Mouse (Mus musculus) forebrain, embryonic 16.5 days (tissue): ENCODE data around the gene Kcnq1. TPM values are rescaled to one million over a fixed set of nuclear protein-coding genes. Genes with fewer than 3 reads are reported as not detected.

ENCODE experiments used
- ATAC-seq: fragments of 200-750 bp; cut with Nextera tagmentation; 2 replicates; pipeline ENCODE4 v1.8.0; 2017; ENCODE audit warnings: mild to moderate bottlenecking, moderate library complexity
- H3K27ac ChIP-seq: fragments of 300-500 bp; sonication (generic); 2 replicates; pipeline ENCODE4 v1.5.1; 2014; ENCODE audit warnings: low read length, control low read depth
- H3K27me3 ChIP-seq: fragments of 300-500 bp; sonication (generic); replicated peaks from 2 replicates; pipeline ENCODE4 v1.6.1; 2014; ENCODE audit warnings: low read length; ENCODE audit not compliant: control insufficient read depth, insufficient read depth
- H3K36me3 ChIP-seq: fragments of 300-500 bp; sonication (generic); 2 replicates; pipeline ENCODE4 v1.6.1; 2014; ENCODE audit not compliant: control insufficient read depth, insufficient read depth
- H3K4me1 ChIP-seq: fragments of 300-500 bp; sonication (generic); replicated peaks from 2 replicates; pipeline ENCODE4 v1.6.1; 2014; ENCODE audit warnings: low read length; ENCODE audit not compliant: control insufficient read depth, insufficient read depth
- H3K4me2 ChIP-seq: fragments of 300-500 bp; sonication (generic); 2 replicates; pipeline ENCODE4 v1.6.1; 2014; ENCODE audit warnings: mild to moderate bottlenecking, low read length, control low read depth
- H3K4me3 ChIP-seq: fragments of 300-500 bp; sonication (generic); replicated peaks from 2 replicates; pipeline ENCODE4 v1.5.1; 2014; ENCODE audit warnings: mild to moderate bottlenecking, low read length, control low read depth
- H3K9ac ChIP-seq: fragments of 300-500 bp; sonication (generic); replicated peaks from 2 replicates; pipeline ENCODE4 v1.6.1; 2014; ENCODE audit warnings: low read depth, low read length, control low read depth
- H3K9me3 ChIP-seq: fragments of 300-500 bp; sonication (generic); 2 replicates; pipeline ENCODE4 v1.6.1; 2016; ENCODE audit warnings: low read length; ENCODE audit not compliant: control insufficient read depth
- WGBS: fragments of 180-500 bp; shearing (Covaris S2); extraction: QIAGEN DNeasy Blood & Tissue Kit; methylation state at CpG from one replicate; pipeline ENCODE4 v1.1.7; 2014; 5-methylcytosine and 5-hydroxymethylcytosine counted together
- polyA plus RNA-seq: library from polyadenylated mRNA; unstranded; fragments of >200 nt; fragmentation: Nextera tagmentation; extraction: Ambion mirVana; gene quantifications from 2 replicates; pipeline ENCODE4 v1.2.1, GENCODE M21; 2015

Gene Kcnq1
- polyA plus RNA-seq, 1 experiment from 2014 or later = 1.1 TPM

GRCm38 (mm10) chr7:143106672-143107465 is 707 bp downstream of the Kcnq1 start:
- ATAC-seq = no peak
- Histone ChIP-seq H3K27me3 (peaks cover 47% of the 10 kb centered on the region), H3K4me1 (peaks cover 7% of the 10 kb centered on the region), H3K4me3 (peak overlapping the region; percentile 33), H3K36me3 (no peaks in the 10 kb centered on the region), H3K9me3 (no peaks in the 10 kb centered on the region), H3K9ac (no peak overlapping the region), H3K27ac (no peak overlapping the region), H3K4me2 (peak overlapping the region; percentile 50)
- 8% methylated on average over 56 of the region's 57 CpGs for WGBS

- Histone ChIP-seq H3K9ac (no peak overlapping the region), H3K4me1 (peaks cover 7% of the 10 kb centered on the region), H3K27ac (no peak overlapping the region), H3K4me2 (no peak overlapping the region), H3K9me3 (no peaks in the 10 kb centered on the region), H3K4me3 (no peak overlapping the region), H3K27me3 (peaks cover 47% of the 10 kb centered on the region), H3K36me3 (no peaks in the 10 kb centered on the region)
- ATAC-seq = no peak
- WGBS = 35% methylated on average over 5 of the region's 5 CpGs
Measured at GRCm38 (mm10) chr7:143108200-143108599, 2.0 kb downstream of the Kcnq1 start.

- peaks cover 48% of the 10 kb centered on the region for H3K27me3 ChIP-seq
- no peak overlapping the region for H3K27ac ChIP-seq
- H3K9me3 ChIP-seq = no peaks in the 10 kb centered on the region
- H3K4me3 ChIP-seq = no peak overlapping the region
- H3K9ac ChIP-seq = no peak overlapping the region
- H3K4me2 ChIP-seq = no peak overlapping the region
- peaks cover 7% of the 10 kb centered on the region for H3K4me1 ChIP-seq
- ATAC-seq = no peak
- WGBS = 31% methylated on average over 3 of the region's 3 CpGs
- no peaks in the 10 kb centered on the region for H3K36me3 ChIP-seq
Measured at GRCm38 (mm10) chr7:143108996-143109660, 3.0 kb downstream of the Kcnq1 start.

GRCm38 (mm10) chr7:143109696-143110095 is 3.5 kb downstream of the Kcnq1 start:
- ATAC-seq = no peak
- Histone ChIP-seq H3K36me3 (no peaks in the 10 kb centered on the region), H3K9ac (no peak overlapping the region), H3K4me2 (no peak overlapping the region), H3K9me3 (no peaks in the 10 kb centered on the region), H3K4me1 (peaks cover 7% of the 10 kb centered on the region), H3K27me3 (peaks cover 49% of the 10 kb centered on the region), H3K27ac (no peak overlapping the region), H3K4me3 (no peak overlapping the region)
- WGBS = 64% methylated on average over 3 of the region's 3 CpGs

- Histone ChIP-seq H3K9me3 (peaks cover 2% of the 10 kb centered on the region), H3K27me3 (peaks cover 41% of the 10 kb centered on the region), H3K36me3 (no peaks in the 10 kb centered on the region), H3K9ac (no peak overlapping the region), H3K4me2 (no peak overlapping the region), H3K27ac (no peak overlapping the region), H3K4me3 (no peak overlapping the region), H3K4me1 (peaks cover 7% of the 10 kb centered on the region)
- no peak for ATAC-seq
- WGBS = 58% methylated on average over 1 of the region's 1 CpGs
Measured at GRCm38 (mm10) chr7:143110803-143111202, 4.6 kb downstream of the Kcnq1 start.

- peaks cover 2% of the 10 kb centered on the region for H3K9me3 ChIP-seq
- WGBS = 66% methylated on average over 4 of the region's 4 CpGs
- H3K36me3 ChIP-seq = no peaks in the 10 kb centered on the region
- no peak overlapping the region for H3K4me3 ChIP-seq
- no peak overlapping the region for H3K4me2 ChIP-seq
- H3K9ac ChIP-seq = no peak overlapping the region
- ATAC-seq = no peak
- no peak overlapping the region for H3K27ac ChIP-seq
- peaks cover 7% of the 10 kb centered on the region for H3K4me1 ChIP-seq
- H3K27me3 ChIP-seq = peaks cover 32% of the 10 kb centered on the region
Measured at GRCm38 (mm10) chr7:143111719-143112118, 5.6 kb downstream of the Kcnq1 start.

- Histone ChIP-seq H3K27me3 (peaks cover 25% of the 10 kb centered on the region), H3K36me3 (no peaks in the 10 kb centered on the region), H3K4me3 (no peak overlapping the region), H3K27ac (no peak overlapping the region), H3K4me2 (no peak overlapping the region), H3K4me1 (peaks cover 1% of the 10 kb centered on the region), H3K9ac (no peak overlapping the region), H3K9me3 (peaks cover 2% of the 10 kb centered on the region)
- no peak for ATAC-seq
- WGBS = 55% methylated on average over 1 of the region's 1 CpGs
Measured at GRCm38 (mm10) chr7:143112395-143112794, 6.2 kb downstream of the Kcnq1 start.

GRCm38 (mm10) chr7:143114773-143115172 is 8.6 kb downstream of the Kcnq1 start:
- Histone ChIP-seq H3K9me3 (peaks cover 2% of the 10 kb centered on the region), H3K36me3 (no peaks in the 10 kb centered on the region), H3K9ac (no peak overlapping the region), H3K4me1 (no peaks in the 10 kb centered on the region), H3K27me3 (peaks cover 6% of the 10 kb centered on the region; the same call in 1 of the 2 replicates), H3K27ac (no peak overlapping the region), H3K4me3 (no peak overlapping the region), H3K4me2 (no peak overlapping the region)
- ATAC-seq = no peak

GRCm38 (mm10) chr7:143116521-143116920 is 10.4 kb downstream of the Kcnq1 start:
- Histone ChIP-seq H3K27ac (no peak overlapping the region), H3K27me3 (0 out of 2 replicates have a peak, but pooled peaks cover 2% of the 10 kb centered on the region), H3K4me3 (no peak overlapping the region), H3K4me2 (no peak overlapping the region), H3K9ac (no peak overlapping the region), H3K4me1 (no peaks in the 10 kb centered on the region), H3K36me3 (no peaks in the 10 kb centered on the region), H3K9me3 (peaks cover 2% of the 10 kb centered on the region)
- 83% methylated on average over 5 of the region's 5 CpGs for WGBS
- no peak for ATAC-seq
